Mouse (Mus musculus) cerebellum, postnatal 36 days (tissue): ENCODE measurements around the gene Sdccag8.
"Not testable (repeated sequence)": the region's sequence is repeated elsewhere in the genome, so short reads cannot be mapped to it uniquely, and the experiment has no call there.

ENCODE experiments used
- DNase-seq, 2 experiments: peaks; one replicate each; pipeline ENCODE4 v3.0.0; 2021 to 2022; ENCODE audit warnings: mixed read lengths in 2 of 2

The Sdccag8 gene

DNA sequence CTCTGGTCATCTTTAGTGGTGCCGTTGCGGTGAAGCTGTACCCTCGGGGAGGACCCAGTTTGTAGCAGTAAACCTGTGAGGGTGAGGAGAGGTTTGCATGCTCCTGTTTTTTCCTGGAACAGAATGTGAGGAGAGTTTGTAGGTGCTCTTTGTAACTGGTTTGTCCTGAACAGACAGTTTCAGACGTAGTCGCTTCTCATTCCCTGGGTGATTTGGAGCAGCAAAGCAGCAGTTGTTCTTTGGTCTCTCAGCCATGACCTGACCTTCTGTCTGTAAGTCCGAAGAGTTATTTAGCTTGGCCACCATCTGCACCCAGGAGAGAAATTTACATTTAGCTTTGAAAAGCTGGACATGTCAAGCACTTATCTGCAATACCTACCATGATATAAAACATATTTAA lies 65.2 kb downstream of the Sdccag8 start:
- no peak for DNase-seq

DNA sequence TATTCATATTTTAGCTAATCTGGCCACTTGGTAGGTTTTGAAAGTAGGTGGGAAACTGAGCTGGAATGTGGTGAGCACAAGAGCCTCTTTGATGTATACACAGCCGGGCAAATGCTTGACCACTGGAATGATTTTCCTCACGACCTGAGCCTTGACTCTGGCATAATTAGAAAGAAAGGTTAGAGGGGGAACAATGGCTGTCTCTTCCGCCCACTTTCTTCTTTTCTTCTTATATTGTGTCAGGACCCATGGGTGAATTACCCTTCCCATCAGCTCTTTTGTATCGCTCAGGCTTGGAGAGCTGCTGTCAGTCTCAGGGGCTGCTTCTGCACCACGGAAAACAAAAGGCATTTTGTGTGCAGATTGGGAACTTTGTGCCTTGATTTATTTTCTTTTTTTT lies 65.6 kb downstream of the Sdccag8 start:
- DNase-seq: no peak

DNA sequence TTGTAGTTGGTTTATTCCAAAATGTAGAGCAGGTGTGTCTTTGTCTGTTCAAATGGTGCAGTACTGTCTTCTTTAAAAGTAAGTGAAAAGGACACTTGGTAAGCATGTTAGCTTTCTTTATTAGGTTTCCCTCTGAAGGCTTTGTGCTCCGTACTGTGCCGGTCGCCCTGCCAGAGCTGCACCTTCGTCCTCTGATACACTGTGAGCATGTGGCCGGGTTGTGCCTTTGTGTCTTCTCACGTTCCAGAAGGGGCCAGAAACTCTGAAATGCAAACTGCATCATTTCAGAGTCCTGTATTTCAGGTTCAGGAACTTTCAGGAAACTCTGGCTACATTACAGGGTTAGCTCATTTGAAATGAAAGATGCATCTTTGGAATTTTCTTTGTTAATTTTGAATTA lies 66.5 kb downstream of the Sdccag8 start:
- no peak for DNase-seq

DNA sequence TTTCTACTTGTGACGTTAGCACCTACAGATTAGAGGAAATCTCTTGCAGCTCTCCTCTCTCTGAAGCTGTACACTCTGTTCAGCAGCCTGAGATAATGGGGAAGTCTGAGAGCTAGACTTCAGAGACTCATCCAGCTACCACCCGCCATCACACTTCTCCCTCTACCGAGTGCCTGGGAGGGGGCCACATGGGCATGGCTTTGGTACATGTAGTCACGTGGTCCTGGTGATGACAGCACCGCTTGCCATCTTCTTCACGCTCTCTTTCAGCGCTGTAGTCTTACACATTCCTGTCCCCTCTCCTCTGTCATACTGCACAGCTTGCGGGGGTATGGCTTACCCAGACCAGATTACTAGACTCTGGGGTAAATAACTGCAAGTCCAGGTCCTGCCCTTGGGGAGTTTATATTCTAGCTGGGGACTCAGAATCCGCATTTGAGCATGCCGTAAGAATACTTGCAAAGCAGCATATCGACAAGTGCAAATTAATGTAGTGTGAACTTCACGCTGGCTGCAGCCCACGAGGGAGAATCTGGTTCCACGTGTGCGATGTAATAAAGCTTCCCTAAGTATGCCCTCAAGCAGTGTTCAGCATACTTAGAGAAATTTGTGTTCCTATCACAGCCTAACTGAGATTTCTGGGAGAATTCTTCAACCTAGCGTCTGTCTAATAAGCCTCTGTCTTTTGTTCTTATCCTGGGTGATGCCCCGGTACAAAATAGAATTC lies 70.9 kb downstream of the Sdccag8 start:
- no peak for DNase-seq

DNA sequence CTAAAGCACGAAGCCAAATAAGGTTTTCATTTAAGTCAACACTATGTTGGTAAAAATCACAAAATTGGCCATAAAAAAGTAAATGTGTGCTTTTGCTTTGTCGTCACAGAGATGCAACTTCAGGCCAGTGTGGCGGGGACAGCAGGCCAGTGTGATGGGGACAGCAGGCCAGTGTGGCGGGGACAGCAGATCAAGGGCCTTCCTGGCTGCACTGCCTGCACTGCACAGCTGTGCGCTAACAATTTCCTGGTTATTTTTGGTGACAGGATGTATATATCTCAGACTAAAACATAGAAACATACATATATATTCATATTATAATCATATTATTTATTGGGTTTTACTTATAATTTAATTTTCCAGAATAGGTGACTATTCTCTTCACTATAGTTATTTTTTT lies 71.5 kb downstream of the Sdccag8 start:
- no peak for DNase-seq

DNA sequence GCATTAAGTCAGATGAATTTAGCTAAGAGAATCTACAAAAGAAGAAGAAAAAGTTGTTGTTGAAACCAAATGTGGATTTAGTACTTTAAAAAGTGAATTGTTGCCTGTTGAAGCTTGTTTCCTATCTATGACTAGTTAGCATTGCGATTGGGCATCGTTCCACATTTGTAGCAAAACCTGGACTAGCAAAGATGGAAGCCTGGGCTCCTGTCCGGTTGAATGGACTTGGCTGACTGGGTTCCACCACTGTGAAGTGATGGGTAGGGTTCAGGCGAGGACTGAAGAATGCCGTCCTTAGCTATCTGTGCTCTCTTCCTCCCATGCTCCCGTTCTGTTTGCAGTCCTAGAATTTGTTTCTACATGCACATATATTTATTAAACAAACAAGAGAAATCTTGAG lies 89.3 kb downstream of the Sdccag8 start:
- no peak for DNase-seq

DNA sequence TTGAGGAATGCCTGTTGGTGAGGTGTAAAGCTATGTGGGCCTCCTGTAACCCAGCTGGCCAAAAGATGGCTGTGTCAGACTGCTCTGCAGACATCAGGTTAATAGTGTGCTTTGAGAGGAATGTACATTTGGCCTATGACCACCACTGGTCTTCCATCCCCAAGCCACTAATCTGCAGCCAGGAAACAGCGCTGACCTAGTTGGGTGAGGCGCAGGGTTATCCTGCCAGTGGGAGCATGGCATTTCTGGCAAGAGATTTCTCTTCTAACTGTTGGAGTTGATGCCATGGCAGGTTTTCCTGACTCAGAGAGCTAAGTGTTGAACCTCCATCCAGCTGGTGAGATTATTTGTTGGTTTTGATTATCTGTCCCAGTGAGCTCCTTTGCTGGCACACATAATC lies 101.5 kb downstream of the Sdccag8 start:
- peak; percentile 68 to 69 for DNase-seq

DNA sequence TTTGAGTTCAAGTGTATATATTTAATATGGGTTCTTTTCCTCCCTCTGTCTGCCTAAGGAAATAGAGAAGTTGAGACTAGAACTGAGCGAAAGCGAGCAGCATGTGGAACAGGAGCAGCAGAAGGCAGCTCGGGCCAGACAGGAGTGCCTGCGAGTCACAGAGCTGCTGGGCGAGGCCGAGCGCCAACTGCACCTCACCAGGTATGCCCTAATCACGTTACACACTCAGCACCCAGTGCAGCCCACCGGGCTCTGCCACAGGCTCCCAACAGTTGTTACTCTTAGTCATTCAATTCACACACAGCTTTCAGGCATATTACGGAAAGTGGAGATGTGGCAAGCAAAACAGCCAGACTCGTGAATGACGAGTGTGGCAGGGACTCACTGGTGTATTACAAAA lies 105.0 kb downstream of the Sdccag8 start:
- peak; percentile 41 to 47 for DNase-seq

DNA sequence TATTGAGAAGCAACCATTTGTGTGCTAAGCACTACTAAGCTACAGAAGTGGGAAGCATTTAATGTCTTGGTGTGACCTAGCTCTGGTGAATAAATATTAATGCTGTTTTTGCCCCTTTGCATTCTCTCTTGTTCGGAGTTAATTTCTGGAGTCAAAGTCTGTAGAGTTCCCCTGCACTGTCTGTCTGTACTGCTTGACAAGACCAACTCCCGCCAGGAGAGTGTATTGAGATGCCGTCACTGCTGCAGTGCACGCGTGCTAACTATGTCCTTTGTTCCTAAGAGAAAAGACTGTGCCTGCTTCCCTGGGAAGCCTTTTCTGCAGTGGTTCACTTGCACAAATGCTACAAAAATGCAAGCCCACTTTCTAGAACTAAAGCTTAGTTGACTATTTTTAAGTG lies 108.4 kb downstream of the Sdccag8 start:
- DNase-seq: no peak

DNA sequence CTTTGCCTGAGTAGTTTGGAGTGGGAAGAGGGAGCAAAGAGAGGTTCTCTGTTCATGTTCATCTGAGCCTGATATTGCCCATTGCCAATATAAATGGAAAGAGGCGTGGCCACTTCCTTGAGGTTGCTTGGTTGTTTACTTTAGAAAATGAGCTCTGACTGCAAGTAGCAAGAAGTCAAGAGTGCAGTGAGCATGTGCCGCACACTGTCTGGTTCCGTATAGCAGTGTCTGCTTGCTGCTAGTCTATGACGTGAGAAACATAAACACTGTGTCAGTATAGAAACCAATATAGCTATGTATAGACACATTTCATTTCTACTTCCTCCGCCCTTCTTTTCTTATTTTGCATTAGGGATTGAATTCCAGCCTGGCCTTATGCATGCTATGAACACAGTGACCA lies 111.5 kb downstream of the Sdccag8 start:
- DNase-seq: no peak

DNA sequence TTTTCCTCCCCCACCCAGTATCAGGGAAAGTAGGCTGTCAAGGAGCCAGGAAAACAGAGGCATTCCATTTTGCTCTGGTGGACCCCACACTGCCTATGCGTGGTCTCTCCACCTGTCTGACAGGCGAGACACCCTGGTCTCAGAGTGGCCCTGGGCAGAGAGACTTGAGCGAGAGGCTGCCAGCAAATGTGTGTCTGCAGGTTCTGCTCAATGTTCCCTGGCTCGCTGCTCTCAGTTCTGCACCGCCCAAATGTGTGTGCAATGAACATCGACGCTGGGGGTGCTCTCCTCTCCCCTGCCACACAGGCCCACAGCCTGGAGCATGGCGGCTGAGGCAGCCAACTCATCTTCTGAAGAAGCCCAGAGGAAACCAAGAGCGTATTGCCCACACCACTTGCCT lies 112.9 kb downstream of the Sdccag8 start:
- DNase-seq: peak in 1 of 2 experiments; percentile 38

DNA sequence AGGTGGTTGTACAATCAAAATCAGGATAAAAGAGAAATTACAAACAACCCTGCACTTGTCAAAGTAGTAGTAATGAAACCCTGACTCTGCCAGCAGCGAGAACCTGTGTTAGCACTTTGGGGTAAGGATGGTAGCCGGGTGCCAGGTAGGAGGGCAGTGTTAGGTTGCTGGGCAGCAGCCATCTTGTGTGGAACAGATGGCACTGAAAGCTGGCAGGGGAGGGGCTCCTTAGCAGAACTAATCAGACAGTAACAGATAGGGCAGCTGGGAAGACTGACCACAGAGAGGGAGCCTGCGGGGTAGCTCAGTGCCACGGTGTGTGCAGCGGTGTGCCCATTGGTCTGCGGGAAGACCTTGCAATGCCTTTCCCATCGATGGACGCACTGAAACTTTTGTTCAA lies 115.2 kb downstream of the Sdccag8 start:
- peak; percentile 91 to 92 for DNase-seq

DNA sequence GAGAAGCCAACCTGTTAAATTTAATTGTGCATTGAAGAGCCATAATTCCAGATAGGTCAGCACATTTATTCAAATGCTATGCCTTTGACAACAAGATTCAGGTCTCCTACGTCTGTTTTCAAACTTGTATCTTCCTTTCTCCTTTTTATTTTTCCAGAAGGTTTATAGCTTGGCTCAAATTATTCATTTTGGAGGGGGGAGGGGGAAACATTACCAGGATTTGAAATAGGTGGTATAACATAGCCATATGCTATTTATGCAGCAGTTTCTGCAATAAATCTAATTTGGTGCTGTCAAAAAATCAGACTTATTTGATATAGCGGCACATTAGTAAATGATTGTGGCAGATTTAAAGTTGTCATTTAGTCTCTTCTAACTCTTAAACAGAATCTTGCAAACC lies 116.1 kb downstream of the Sdccag8 start:
- no peak for DNase-seq

DNA sequence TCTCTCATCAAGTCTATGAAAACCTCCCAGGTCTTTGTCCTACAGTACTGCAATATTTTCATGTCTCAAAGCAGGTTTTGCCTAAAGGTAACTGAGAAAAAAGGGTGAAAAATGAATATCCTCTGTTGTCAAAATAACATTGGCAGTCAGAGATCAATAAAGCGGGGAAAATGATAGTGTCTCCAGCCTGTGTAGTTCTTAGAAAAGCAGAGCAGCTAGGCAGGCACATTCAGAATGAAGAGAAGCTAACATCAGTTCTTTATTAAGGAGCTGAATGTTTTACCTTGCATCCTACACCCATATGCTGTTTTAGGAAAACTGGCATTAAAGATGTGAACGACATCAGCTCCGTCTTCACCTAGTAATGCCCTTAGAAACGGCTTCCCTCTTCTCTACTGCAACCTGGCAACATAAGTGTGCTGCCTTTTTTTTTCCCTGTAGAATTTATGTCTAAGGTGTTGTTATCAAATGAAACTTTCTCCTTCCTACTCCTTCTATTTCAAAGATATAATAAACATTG lies 116.6 kb downstream of the Sdccag8 start:
- DNase-seq: peak in 1 of 2 experiments; percentile 39

DNA sequence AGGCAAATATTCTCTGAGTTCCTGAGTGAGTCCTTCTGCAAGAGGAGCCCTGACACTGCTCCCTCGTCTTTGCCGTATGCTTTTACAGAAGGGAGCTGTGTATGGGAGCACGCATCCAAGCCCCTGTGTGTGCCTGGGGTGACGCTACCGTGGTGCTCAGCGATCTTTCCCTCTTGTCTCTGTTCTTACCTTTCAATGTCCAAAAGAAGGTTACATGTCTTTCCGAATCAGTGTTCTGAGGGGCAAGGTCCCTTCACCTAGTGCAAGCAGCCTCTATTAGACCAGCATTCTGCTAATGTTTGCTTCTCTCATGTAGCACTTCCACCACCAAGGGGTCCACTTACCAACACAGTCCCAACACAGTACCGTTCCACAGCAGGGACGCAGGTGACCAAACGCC lies 117.1 kb downstream of the Sdccag8 start:
- DNase-seq: peak; percentile 53 to 73

DNA sequence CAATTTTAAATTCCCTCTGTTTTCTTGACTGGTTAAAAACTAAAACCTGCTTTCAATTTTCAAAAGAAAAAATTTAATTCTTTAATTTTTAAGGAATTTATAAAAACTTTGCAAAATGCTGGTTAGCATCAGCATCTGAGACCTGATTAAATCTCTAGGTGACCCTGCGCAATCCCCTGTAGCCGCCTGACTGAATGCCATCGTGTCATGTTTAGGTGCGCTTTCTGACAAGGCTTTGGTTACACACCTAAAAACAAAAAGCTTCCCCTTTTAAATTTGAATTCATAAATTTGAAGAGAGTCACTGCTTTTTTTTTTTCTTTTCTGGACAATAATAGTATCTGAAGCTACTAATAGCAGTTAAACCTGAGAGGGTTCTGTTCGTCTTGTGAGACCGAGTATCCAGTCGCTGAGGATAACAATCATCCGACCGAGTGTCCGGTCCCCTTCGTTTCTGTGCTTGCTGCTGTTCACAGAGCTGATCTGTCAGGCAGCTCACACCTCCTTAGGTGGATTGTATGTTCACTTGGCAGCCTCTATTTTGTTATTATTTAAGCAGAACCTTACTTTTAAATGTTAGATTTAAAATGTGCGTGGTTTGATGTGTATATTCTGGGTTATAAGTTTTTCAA lies 118.0 kb downstream of the Sdccag8 start:
- DNase-seq: peak; percentile 47 to 58

DNA sequence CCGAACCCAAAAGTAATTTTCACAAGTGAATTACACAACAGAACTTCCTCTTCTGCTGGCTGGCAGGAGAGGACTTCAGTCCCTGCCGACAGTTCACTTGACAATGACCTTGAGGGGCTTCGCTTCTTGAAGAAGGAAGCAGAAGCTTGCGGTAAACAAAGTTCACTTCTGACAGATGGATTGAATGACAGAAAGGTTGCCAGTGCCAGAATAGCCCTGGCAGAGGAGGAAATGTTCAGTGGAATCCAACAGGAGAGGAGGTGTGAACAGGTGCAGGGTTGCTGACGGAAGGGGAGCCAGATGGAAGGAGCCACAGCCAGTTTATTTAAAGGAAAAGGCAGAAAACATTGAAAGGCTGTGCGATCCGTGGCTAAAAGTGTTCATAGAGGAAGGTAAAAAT lies 118.9 kb downstream of the Sdccag8 start:
- DNase-seq: peak; percentile 82 to 85

DNA sequence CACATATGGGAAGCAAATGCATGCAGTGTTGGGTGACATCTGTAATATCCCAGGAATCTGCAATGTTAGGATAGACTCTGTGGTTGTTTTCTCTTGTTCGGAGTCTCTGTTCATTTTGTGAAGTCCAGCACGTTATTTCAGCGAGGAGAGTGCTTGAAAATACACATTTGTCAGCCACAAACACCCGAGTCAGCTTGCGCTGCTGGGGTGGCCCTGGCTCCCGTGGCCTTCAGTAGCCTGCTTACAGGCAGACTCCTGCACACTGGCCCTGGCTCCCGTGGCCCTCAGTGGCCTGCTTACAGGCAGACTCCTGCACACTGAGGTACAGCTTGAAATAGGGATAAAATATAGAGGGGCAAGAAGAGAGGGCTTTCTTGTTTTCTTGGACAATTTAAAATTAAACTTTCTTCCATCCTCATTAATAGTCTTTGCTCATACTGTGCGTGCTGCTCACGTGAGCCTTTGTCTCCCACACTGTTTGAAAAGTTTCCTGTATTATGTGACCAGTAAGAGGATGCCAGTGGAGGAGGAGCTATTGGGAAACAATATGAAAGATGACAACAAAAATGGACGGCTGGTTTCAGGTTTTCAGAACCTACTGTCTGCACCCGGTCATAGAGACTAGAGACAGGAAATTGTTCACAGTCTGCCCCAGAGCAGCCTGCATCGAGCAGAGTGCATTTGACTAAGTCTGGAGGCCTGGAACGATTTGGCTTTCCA lies 119.7 kb downstream of the Sdccag8 start:
- peak; percentile 57 to 67 for DNase-seq

DNA sequence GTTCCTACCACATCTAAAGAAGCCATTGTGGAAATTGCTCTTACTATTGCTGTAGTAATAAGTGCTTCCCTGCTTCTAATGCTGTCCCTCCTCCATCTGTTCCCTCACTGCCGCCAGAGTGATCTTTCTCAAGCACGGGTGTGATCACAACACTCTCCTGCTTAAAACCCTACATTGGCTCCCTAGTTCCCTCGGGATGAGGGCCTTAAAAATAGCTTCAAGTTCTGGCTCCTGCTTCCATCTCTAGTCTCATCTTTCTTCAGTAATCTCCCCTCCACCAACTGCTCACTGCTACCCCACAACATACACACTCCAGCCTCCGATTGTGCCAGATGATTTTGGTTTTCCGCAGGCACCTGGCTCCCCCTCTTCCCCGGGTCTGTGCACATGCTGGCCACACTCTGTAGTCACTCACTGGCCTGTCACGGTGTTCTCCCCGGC lies 125.5 kb downstream of the Sdccag8 start:
- DNase-seq: peak; percentile 44 to 54

DNA sequence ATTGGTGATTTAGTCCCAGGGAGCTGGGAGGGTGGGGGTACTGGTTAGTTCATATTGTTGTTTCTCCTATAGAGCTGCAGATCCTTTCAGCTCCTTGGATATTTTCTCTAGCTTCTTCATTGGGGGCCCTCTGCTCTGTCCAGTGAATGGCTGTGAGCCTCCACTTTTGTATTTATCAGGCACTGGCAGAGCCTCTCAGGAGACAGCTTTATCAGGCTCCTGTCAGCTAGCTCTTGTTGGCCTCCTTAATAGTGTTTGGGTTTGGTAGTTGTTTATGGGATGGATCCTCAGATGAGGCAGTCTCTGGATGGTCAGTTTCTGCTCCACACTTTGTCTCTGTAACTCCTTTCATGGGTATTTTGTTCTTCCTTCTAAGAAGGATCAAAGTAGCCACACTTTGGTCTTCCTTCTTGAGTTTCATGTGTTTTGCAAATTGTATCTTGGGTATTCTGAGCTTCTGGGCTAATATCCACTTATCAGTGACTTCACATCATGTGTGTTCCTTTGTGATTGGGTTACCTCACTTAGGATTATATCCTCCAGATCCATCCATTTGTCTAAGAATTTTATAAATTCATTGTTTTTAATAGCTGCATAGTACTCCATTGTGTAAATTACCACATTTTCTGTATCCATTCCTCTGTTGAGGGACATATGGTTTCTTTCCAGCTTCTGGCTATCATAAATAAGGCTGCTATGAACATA lies 127.0 kb downstream of the Sdccag8 start:
- not testable (repeated sequence) for DNase-seq

DNA sequence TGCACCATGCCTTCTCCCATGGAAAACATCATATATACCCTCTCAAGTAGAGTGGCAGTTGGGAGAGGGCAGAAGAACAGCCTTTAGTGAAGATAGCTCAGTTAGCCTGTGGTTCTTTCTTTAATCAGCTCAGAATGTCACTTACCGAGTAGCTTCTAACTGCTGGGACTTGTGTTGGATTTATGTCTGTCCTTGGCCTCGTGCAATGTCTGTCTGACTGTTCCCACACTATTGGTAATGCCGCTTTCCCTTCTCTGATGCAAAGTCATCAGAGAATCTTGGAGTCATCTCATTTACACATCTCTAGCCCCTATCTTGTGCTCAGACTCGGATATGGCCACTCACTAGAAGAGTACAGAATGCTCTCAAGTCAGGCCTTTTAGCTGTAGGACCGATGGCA lies 128.7 kb downstream of the Sdccag8 start:
- DNase-seq: no peak

DNA sequence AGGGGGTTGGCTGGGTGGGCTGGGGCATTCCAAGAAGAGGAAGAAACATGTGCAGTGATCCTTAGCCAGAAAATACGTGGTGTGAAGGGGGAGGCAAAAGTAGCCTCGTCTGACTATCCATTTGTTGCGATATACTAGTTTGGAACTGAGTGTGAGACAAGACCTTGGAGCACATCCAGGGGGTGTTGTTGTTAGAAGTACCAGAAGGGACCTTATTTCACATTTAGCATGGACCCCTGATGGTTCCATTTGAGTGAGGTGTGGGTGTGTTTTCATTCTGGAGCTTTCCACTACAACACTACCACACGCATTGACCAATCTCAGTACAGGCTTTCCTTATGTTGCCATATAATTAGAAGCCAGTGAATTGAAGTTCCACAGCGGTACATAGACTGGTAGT lies 129.5 kb downstream of the Sdccag8 start:
- no peak for DNase-seq
